Mouse (Mus musculus) stomach, postnatal 0 days (tissue): Measurements from ENCODE around the gene Etv2. TPM values are rescaled to one million over a fixed set of nuclear protein-coding genes. Genes with fewer than 3 reads are reported as not detected.
A peak's percentile ranks its signal among the peaks of the same experiment; 100 is the strongest.

Source experiments
- ATAC-seq: fragments of 200-750 bp; cut with Nextera tagmentation; 2 replicates; pipeline ENCODE4 v1.8.0; 2017; ENCODE audit not compliant: low FRiP score, low TSS enrichment
- DNase-seq: peaks from one replicate; pipeline ENCODE4 v3.0.0-alpha.2; 2016; ENCODE audit warnings: low spot score
- H3K27ac ChIP-seq: fragments of 300-500 bp; sonication (generic); replicated peaks from 2 replicates; pipeline ENCODE4 v1.5.1; 2014; ENCODE audit warnings: mild to moderate bottlenecking, control low read depth
- H3K27me3 ChIP-seq: fragments of 300-500 bp; sonication (generic); 2 replicates; pipeline ENCODE4 v1.6.1; 2014; ENCODE audit warnings: low read length; ENCODE audit not compliant: control insufficient read depth, insufficient read depth
- H3K36me3 ChIP-seq: fragments of 300-500 bp; sonication (generic); 2 replicates; pipeline ENCODE4 v1.6.1; 2014; ENCODE audit warnings: low read length, mixed read lengths; ENCODE audit not compliant: control insufficient read depth, insufficient read depth
- H3K4me1 ChIP-seq: fragments of 300-500 bp; sonication (generic); replicated peaks from 2 replicates; pipeline ENCODE4 v1.6.1; 2014; ENCODE audit warnings: antibody characterized with exemption; ENCODE audit not compliant: control insufficient read depth, insufficient read depth
- H3K4me2 ChIP-seq: fragments of 300-500 bp; sonication (generic); replicated peaks from 2 replicates; pipeline ENCODE4 v1.6.1; 2014; ENCODE audit warnings: low read depth, mild to moderate bottlenecking, control low read depth, moderate library complexity
- H3K4me3 ChIP-seq: fragments of 300-500 bp; sonication (generic); 2 replicates; pipeline ENCODE4 v1.5.1; 2014; ENCODE audit warnings: low read depth, low read length, control low read depth
- H3K9ac ChIP-seq: fragments of 300-500 bp; sonication (generic); 2 replicates; pipeline ENCODE4 v1.6.1; 2014; ENCODE audit warnings: mild to moderate bottlenecking, low read length, control low read depth, mixed read lengths
- H3K9me3 ChIP-seq: fragments of 300-500 bp; sonication (generic); 2 replicates; pipeline ENCODE4 v1.6.1; 2016; ENCODE audit warnings: low read length; ENCODE audit not compliant: control insufficient read depth
- CTCF ChIP-seq: IDR thresholded peaks from 2 replicates; pipeline ENCODE4 v1.5.1; 2016; ENCODE audit warnings: antibody characterized with exemption, low read depth, mild to moderate bottlenecking, moderate library complexity
- EP300 ChIP-seq: optimal IDR thresholded peaks from 2 replicates; pipeline ENCODE3; 2016; ENCODE audit warnings: antibody characterized with exemption
- WGBS: fragments of 180-500 bp; shearing (Covaris S2); extraction: QIAGEN DNeasy Blood & Tissue Kit; methylation state at CpG from one replicate; pipeline ENCODE4 v1.1.7; 2014; 5-methylcytosine and 5-hydroxymethylcytosine counted together
- microRNA-seq: library from miRNA; unstranded; fragments of <30 nt; microRNA quantifications from one replicate; pipeline ENCODE4, GENCODE M21; 2016
- polyA plus RNA-seq: library from polyadenylated mRNA; unstranded; fragments of >200 nt; fragmentation: Nextera tagmentation; extraction: Ambion mirVana; gene quantifications from 2 replicates; pipeline ENCODE4 v1.2.1, GENCODE M21; 2015

Gene Etv2
- polyA plus RNA-seq, 1 experiment from 2014 or later, result not detected

DNA sequence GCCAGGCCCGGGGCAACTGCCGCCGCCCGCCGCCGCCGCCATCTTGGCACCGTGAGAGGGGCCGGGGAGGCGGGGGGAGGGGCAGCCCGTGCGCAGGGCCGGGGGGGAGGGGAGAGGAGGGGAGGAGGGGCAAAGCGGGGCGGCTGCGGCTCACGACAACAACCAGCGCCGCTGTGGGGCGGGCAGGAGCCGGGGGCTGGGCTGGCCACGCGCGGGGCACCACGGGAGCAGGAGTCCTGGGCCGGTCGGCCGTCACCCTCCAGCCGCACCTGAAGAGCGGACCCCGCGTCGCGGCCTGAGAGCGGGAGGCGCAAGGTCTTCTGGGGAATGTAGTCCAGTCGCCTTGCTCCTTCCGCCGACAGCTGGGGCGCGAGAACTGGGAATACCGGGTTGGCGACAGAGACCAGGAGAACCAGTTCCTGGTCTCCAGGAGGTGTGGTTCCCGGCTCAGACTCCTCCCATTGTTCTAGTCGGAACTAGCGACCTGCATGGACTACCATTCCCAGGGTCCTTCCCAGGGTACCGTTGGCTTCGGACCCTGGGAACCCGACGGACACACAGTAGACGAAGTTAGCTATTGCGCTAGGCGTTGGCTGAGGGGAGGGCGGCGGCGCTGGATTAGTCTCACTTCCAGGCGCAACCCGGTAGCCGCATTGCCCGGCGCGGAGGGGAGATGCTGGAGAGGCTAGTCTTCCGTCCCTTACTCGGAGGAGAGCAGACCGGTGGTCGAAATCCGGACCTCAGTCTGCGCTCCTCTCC, 46.8 kb downstream of the Etv2 start, which contains the start of gene Kmt2b:
TSS of gene Kmt2b (minus strand) at position 51 of the 759 bp plus-strand sequence.
- Histone ChIP-seq H3K36me3 (peaks cover 14% of the 10 kb centered on the region), H3K9me3 (no peaks in the 10 kb centered on the region), H3K4me1 (peaks cover 3% of the 10 kb centered on the region; the same call in 1 of the 2 replicates), H3K4me3 (peak within 1 kb of the TSS; percentile 94), H3K27me3 (no peaks in the 10 kb centered on the region), H3K9ac (peak within 1 kb of the TSS; percentile 98), H3K27ac (peak within 1 kb of the TSS; percentile 93), H3K4me2 (peak within 1 kb of the TSS; percentile 90)
- TF ChIP-seq CTCF (no peak), EP300 (peak; percentile 81)
- peak; percentile 96 for ATAC-seq
- under 1% methylated on average over 50 of the region's 68 CpGs for WGBS
- DNase-seq, result peak; percentile 99

DNA sequence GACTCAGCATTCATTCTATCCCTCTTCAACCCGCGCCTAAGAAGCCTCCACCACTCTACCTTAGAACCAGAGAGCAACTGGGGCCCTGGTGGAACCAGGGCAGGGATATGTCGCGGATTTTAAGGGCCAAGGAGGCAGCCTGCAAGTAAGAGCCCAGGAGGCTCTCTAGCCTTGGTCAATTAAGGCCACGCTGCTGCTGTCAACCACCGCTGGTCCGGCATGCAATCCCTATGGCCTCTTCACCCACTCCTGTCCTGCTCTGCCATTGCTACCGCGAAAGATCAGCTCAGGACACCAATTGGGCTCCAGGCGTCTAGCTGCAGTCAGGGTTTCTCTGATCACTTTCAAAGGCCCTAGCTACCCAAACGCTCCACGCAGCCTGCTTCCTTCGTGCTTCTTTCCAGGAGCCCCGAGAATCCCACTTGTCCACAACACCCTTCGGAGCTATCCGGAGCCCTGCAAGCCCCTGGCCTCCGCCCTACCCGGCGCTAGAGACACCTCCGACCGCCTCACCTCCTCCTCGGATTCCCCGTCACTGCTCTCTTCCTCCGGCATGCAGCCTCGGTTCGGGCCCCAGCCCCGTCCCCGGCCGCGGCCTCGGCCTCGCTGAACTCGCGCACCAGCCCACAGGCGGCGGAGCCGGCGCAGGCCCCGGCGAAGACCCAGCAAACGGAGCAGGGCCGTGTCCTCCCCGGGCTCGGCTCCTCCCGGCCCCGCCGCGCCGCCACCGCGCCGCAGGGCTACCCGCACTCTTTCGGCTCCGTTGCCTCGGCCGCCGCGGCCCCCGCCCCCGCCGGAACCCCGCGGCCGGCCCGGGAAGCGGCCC, 47.6 kb downstream of the Etv2 start:
- peaks cover 3% of the 10 kb centered on the region; the same call in 1 of the 2 replicates for H3K4me1 ChIP-seq
- WGBS, result under 1% methylated on average over 51 of the region's 67 CpGs
- ATAC-seq, result peak; percentile 10

DNA sequence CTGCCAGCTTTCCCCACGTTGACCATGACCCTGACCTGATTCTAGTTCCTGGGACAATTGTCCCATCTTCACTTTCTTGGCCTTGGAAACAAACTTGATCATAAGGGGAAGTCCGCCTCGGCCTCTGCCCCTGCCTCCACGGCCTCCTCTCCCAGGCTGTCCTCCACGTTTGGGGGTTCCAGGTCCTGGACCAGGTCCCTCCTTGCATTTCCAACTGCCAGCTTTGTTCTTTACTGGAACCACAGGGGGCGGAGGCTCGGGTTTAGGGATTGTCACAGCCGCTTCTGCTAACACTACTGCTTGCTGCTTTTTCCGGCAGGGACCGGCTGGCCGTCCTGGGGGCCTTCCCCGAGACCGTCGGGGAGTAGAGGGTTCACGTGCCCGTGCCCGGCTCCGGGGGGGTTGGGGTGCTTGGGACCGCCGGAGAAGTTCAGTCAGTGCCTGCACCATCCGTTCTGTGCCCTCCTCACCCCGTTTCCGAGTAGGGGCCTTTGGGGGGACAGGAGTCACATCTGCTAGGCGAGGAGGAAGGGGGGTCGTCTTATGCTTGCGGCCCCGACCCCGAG, 49.1 kb downstream of the Etv2 start:
- no peak overlapping the region for H3K4me3 ChIP-seq
- TF ChIP-seq EP300, result no peak
- 88% methylated on average over 28 of the region's 28 CpGs for WGBS
- H3K36me3 ChIP-seq, result peaks cover 33% of the 10 kb centered on the region
- H3K27ac ChIP-seq, result no peak overlapping the region
- no peaks in the 10 kb centered on the region for H3K27me3 ChIP-seq
- ATAC-seq, result no peak
- peaks cover 3% of the 10 kb centered on the region; the same call in 1 of the 2 replicates for H3K4me1 ChIP-seq
- DNase-seq, result no peak
- no peaks in the 10 kb centered on the region for H3K9me3 ChIP-seq
- H3K9ac ChIP-seq, result peak overlapping the region; percentile 98
- H3K4me2 ChIP-seq, result no peak overlapping the region

More for the DNA sequence above, 47.6 kb downstream of the Etv2 start:
- Histone ChIP-seq H3K4me3 (peak overlapping the region; percentile 94), H3K9ac (peak overlapping the region; percentile 98), H3K36me3 (peaks cover 20% of the 10 kb centered on the region), H3K9me3 (no peaks in the 10 kb centered on the region), H3K4me2 (peak overlapping the region; percentile 90), H3K27me3 (no peaks in the 10 kb centered on the region), H3K27ac (peak overlapping the region; percentile 93)
- peak; percentile 65 for DNase-seq
- no peak for TF ChIP-seq CTCF
- TF ChIP-seq EP300, result no peak

DNA sequence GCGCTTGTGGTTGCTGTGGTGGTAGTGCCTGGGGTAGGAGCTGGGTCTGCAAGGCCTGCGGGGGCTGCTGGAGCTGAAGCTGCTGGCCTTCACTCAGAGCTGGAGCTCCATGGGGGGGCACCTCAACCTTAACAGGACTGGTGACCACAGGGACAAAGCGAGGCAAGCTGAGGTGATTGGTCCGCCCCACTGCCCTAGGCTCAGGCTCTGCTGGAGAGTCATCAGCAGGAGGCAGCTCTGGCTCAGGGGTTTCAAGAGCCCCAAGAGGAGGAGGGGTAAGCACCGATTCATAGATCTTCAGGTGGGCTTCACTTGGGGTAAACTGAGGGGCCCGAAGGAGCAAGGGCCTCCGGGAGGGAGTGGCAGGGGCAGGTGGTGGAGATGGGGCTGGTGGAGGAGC, 50.5 kb downstream of the Etv2 start:
- TF ChIP-seq CTCF, result no peak
- TF ChIP-seq EP300, result no peak
- ATAC-seq (no peak), DNase-seq (no peak)
- H3K9ac ChIP-seq, result no peak overlapping the region
- H3K4me3 ChIP-seq, result no peak overlapping the region
- peaks cover 3% of the 10 kb centered on the region; the same call in 1 of the 2 replicates for H3K4me1 ChIP-seq
- H3K9me3 ChIP-seq, result no peaks in the 10 kb centered on the region
- no peak overlapping the region for H3K4me2 ChIP-seq
- WGBS, result 99% methylated on average over 7 of the region's 7 CpGs
- H3K36me3 ChIP-seq, result peaks cover 43% of the 10 kb centered on the region
- H3K27ac ChIP-seq, result no peak overlapping the region
- no peaks in the 10 kb centered on the region for H3K27me3 ChIP-seq

DNA sequence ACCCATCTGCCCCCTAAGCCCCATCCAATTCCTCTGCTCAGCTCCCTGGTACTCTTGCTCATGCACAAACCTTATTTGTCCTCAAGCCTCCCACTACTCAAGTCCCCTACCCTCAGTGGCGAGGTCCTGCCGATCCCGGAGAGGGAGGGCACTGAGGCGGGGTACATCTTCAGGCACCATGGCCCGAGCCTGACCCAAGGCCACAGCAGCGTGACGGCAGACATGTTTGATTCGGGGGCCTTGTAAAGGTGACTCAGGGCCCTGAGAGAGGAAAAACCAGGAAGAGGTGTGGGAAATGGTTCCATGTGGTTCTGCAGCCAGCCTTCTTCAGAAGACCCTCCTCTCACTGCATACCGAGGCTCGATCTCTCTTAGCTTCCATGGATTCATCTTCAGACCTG, 51.3 kb downstream of the Etv2 start:
- Histone ChIP-seq H3K4me2 (no peak overlapping the region), H3K27ac (no peak overlapping the region), H3K9me3 (no peaks in the 10 kb centered on the region), H3K4me3 (no peak overlapping the region), H3K36me3 (peaks cover 52% of the 10 kb centered on the region), H3K4me1 (0 out of 2 replicates have a peak, but pooled peaks cover 3% of the 10 kb centered on the region), H3K27me3 (no peaks in the 10 kb centered on the region), H3K9ac (no peak overlapping the region)
- TF ChIP-seq CTCF, result no peak
- no peak for TF ChIP-seq EP300
- 93% methylated on average over 10 of the region's 10 CpGs for WGBS
- ATAC-seq (no peak), DNase-seq (no peak)

Small RNA genes lying within 50 kb of the gene (microRNA-seq; reads per million reads assigned to microRNA genes)
- not detected for gene Mir3569

Other genes starting within 250 kb of the Etv2 start
- gene Tyrobp, start 222.1 kb downstream of the Etv2 start, polyA plus RNA-seq, result 66.6 and 71.0 TPM in 2 replicates
- gene Hcst, start 216.0 kb downstream of the Etv2 start, polyA plus RNA-seq, result 3.2 and 3.7 TPM in 2 replicates
- gene Nfkbid, start 214.1 kb downstream of the Etv2 start, polyA plus RNA-seq, result 1.1 TPM in 2 replicates
- gene Aplp1, start 190.3 kb downstream of the Etv2 start, polyA plus RNA-seq, result 21.7 and 24.1 TPM in 2 replicates
- gene Kirrel2, start 178.2 kb downstream of the Etv2 start, polyA plus RNA-seq, result 0.18 TPM in 2 replicates
- 0.16 and 0.25 TPM in 2 replicates for gene Nphs1, start 177.5 kb downstream of the Etv2 start, polyA plus RNA-seq
- gene Prodh2, start 142.2 kb downstream of the Etv2 start, polyA plus RNA-seq, result 0.42 and 0.68 TPM in 2 replicates
- 1.5 and 1.6 TPM in 2 replicates for gene Arhgap33, start 100.8 kb downstream of the Etv2 start, polyA plus RNA-seq
- 66.4 and 75.7 TPM in 2 replicates for gene Hspb6, start 83.7 kb downstream of the Etv2 start, polyA plus RNA-seq
- 2.2 and 2.3 TPM in 2 replicates for gene Proser3, start 83.6 kb downstream of the Etv2 start, polyA plus RNA-seq
- 30.2 and 30.9 TPM in 2 replicates for gene Lin37, start 76.0 kb downstream of the Etv2 start, polyA plus RNA-seq
- 60.5 and 63.9 TPM in 2 replicates for gene U2af1l4, start 72.6 kb downstream of the Etv2 start, polyA plus RNA-seq
- 2.5 and 2.6 TPM in 2 replicates for gene Gm49396, start 72.5 kb downstream of the Etv2 start, polyA plus RNA-seq
- 185 and 197 TPM in 2 replicates for gene Psenen, start 72.2 kb downstream of the Etv2 start, polyA plus RNA-seq
- 1.3 and 1.4 TPM in 2 replicates for gene Igflr1, start 70.4 kb downstream of the Etv2 start, polyA plus RNA-seq
- 3.3 and 3.7 TPM in 2 replicates for gene Kmt2b, start 47.1 kb downstream of the Etv2 start, polyA plus RNA-seq
- 1.6 and 1.8 TPM in 2 replicates for gene Zbtb32, start 36.9 kb downstream of the Etv2 start, polyA plus RNA-seq
- gene Upk1a, start 23.0 kb downstream of the Etv2 start, polyA plus RNA-seq, result 0.71 and 0.92 TPM in 2 replicates
- gene Cox6b1, start 9.7 kb downstream of the Etv2 start, polyA plus RNA-seq, result 1,340 and 1,422 TPM in 2 replicates
- 88.1 and 93.2 TPM in 2 replicates for gene Rbm42, start 14.5 kb upstream of the Etv2 start, polyA plus RNA-seq
- 10.8 and 11.7 TPM in 2 replicates for gene Haus5, start 29.1 kb upstream of the Etv2 start, polyA plus RNA-seq
- gene Pmis2, start 35.8 kb upstream of the Etv2 start, polyA plus RNA-seq, result 0.21 TPM in 1 of 2 replicates, not detected in the other
- gene 2200002J24Rik, start 63.1 kb upstream of the Etv2 start, polyA plus RNA-seq, result 54.4 and 61.2 TPM in 2 replicates
- gene Atp4a, start 76.4 kb upstream of the Etv2 start, polyA plus RNA-seq, result 601 and 695 TPM in 2 replicates
- gene Tmem147, start 93.7 kb upstream of the Etv2 start, polyA plus RNA-seq, result 210 and 221 TPM in 2 replicates
- 0.27 and 0.30 TPM in 2 replicates for gene Gapdhs, start 107.8 kb upstream of the Etv2 start, polyA plus RNA-seq
- gene Sbsn, start 115.6 kb upstream of the Etv2 start, polyA plus RNA-seq, result 438 and 453 TPM in 2 replicates
- gene Dmkn, start 127.9 kb upstream of the Etv2 start, polyA plus RNA-seq, result 1,959 and 2,038 TPM in 2 replicates
- 12,744 and 13,054 TPM in 2 replicates for gene Krtdap, start 152.0 kb upstream of the Etv2 start, polyA plus RNA-seq
- gene Ffar2, start 187.9 kb upstream of the Etv2 start, polyA plus RNA-seq, result 1.7 TPM in 2 replicates
- gene Ffar3, start 220.3 kb upstream of the Etv2 start, polyA plus RNA-seq, result 0.22 and 0.30 TPM in 2 replicates
- 0.04 and 0.06 TPM in 2 replicates for gene Ffar1, start 225.7 kb upstream of the Etv2 start, polyA plus RNA-seq
- 0.05 and 0.07 TPM in 2 replicates for gene Cd22, start 244.5 kb upstream of the Etv2 start, polyA plus RNA-seq